Mouse (Mus musculus): ENCODE results near the gene Gm5799. TPM values are rescaled to one million over a fixed set of nuclear protein-coding genes. Genes with fewer than 3 reads are reported as not detected.
"Not testable (repeated sequence)": the region's sequence is repeated elsewhere in the genome, so short reads cannot be mapped to it uniquely, and the experiment has no call there.

Gene Gm5799
- polyA plus RNA-seq, 1 experiment from 2014 or later = not detected

DNA sequence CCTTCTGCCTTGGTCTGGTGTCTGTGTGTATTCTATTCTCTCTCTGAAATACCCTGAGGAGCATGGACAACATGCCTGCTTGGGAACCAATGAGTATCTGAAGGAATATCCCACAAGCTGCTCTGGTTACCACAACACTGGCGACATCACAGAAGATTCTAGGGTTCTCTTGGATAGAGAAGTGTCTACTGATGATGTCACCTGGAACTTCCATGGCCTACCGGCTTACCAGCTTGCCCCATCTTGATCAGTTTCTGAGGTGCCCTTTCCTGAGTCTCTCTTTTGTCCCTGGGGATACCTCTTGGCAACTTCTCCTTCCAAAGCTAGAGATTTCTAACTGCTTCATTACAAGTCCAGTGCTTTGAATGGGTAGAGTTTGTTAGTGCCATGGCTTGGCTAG, 35.7 kb downstream of the Gm5799 start, which contains the start of gene Gm17654:
TSS of gene Gm17654 (minus strand) at position 101 of the 400 bp plus-strand sequence.
- H3K36me3 ChIP-seq (ENCODE audit: control insufficient read depth, insufficient read depth, low read length); H3K27me3 ChIP-seq (ENCODE audit: control insufficient read depth, insufficient read depth, low read length); H3K4me3 ChIP-seq (ENCODE audit: control insufficient read depth in 1 of 2, insufficient read depth in 1 of 2, low read depth in 1 of 2, low read length in 2 of 2); H3K27ac ChIP-seq (replicated peaks in 1 of 2; ENCODE audit: control insufficient read depth in 1 of 2, insufficient read depth in 1 of 2, low read depth in 2 of 2, low read length in 2 of 2); ATAC-seq (ENCODE audit: insufficient number of reproducible peaks, insufficient read depth, low FRiP score, low read depth); H3K9me3 ChIP-seq (ENCODE audit: control insufficient read depth, low read length); H3K9ac ChIP-seq (ENCODE audit: low read length); H3K4me1 ChIP-seq (ENCODE audit: control insufficient read depth in 2 of 2, insufficient read depth in 2 of 2, low read length in 2 of 2); H3K4me2 ChIP-seq (ENCODE audit: low read length): not testable (repeated sequence)
- 45% methylated on average over 1 of the region's 2 CpGs for WGBS

Other genes with a start within 250 kb of the Gm5799 start
- gene Gm8127, start 249.7 kb upstream of the Gm5799 start, polyA plus RNA-seq (2014; fragmentation: Nextera tagmentation; extraction: Ambion mirVana) = not detected in 2 replicates
- gene 1700001F09Rik, start 195.8 kb upstream of the Gm5799 start, polyA plus RNA-seq (2014; fragmentation: Nextera tagmentation; extraction: Ambion mirVana) = not detected in 2 replicates
- not detected in 2 replicates for gene Gm8138, start 127.2 kb upstream of the Gm5799 start, polyA plus RNA-seq (2014; fragmentation: Nextera tagmentation; extraction: Ambion mirVana)
- gene Gm17654, start 35.6 kb downstream of the Gm5799 start, polyA plus RNA-seq (2014; fragmentation: Nextera tagmentation; extraction: Ambion mirVana) = not detected in 2 replicates
- not detected in 2 replicates for gene Gm10375, start 64.4 kb downstream of the Gm5799 start, polyA plus RNA-seq (2014; fragmentation: Nextera tagmentation; extraction: Ambion mirVana)
- not detected in 2 replicates for gene Gm8165, start 133.6 kb downstream of the Gm5799 start, polyA plus RNA-seq (2014; fragmentation: Nextera tagmentation; extraction: Ambion mirVana)
- gene Gm7324, start 154.3 kb downstream of the Gm5799 start, polyA plus RNA-seq (2014; fragmentation: Nextera tagmentation; extraction: Ambion mirVana) = 0.88 and 1.1 TPM in 2 replicates
- not detected in 2 replicates for gene Gm16506, start 183.9 kb downstream of the Gm5799 start, polyA plus RNA-seq (2014; fragmentation: Nextera tagmentation; extraction: Ambion mirVana)
- gene Gm6526, start 204.3 kb downstream of the Gm5799 start, polyA plus RNA-seq (2014; fragmentation: Nextera tagmentation; extraction: Ambion mirVana) = not detected in 2 replicates
- not detected in 2 replicates for gene Gm8180, start 241.2 kb downstream of the Gm5799 start, polyA plus RNA-seq (2014; fragmentation: Nextera tagmentation; extraction: Ambion mirVana)

Measured in heart, embryonic 14.5 days (tissue).